Mouse (Mus musculus) bone marrow, adult 2 months (tissue): ENCODE measurements around the gene AI837181.

Source experiments
- CTCF ChIP-seq: fragments of 200-500 bp; IDR thresholded peaks from 2 replicates; pipeline ENCODE4 v1.5.1; 2011; ENCODE audit warnings: low read length, control low read depth; ENCODE audit not compliant: control insufficient read depth, insufficient read depth
- POLR2A ChIP-seq: fragments of 200-500 bp; IDR thresholded peaks from 2 replicates; pipeline ENCODE4 v1.6.1; 2011; ENCODE audit warnings: low read depth, mild to moderate bottlenecking, control low read depth, low read length, borderline replicate concordance; ENCODE audit not compliant: control insufficient read depth

GRCm38 (mm10) chr19:5422267-5422666, 2.7 kb upstream of the AI837181 start:
- TF ChIP-seq CTCF (no peak), POLR2A (no peak)
